Mouse (Mus musculus) G1E (cell line): Measurements from ENCODE around the gene Rps15. TPM values are rescaled to one million over a fixed set of nuclear protein-coding genes. Genes with fewer than 3 reads are reported as not detected.

Experiments
- ATAC-seq: 2 replicates; pipeline ENCODE4 v1.8.0; 2016; ENCODE audit warnings: mild to moderate bottlenecking; ENCODE audit not compliant: insufficient number of reproducible peaks, poor library complexity, low FRiP score, severe bottlenecking; ENCODE audit errors: extremely low read depth
- DNase-seq: peaks from one replicate; pipeline ENCODE4 v3.0.0; 2012; ENCODE audit warnings: low spot score
- H3K27me3 ChIP-seq: 2 replicates; pipeline ENCODE4 v1.6.1; 2012; ENCODE audit warnings: mild to moderate bottlenecking, low read length, inconsistent platforms; ENCODE audit not compliant: insufficient read depth
- H3K36me3 ChIP-seq: replicated peaks from 2 replicates; pipeline ENCODE3; 2012; ENCODE audit warnings: mild to moderate bottlenecking, inconsistent platforms
- H3K4me1 ChIP-seq: 2 replicates; pipeline ENCODE4 v1.6.1; 2012; ENCODE audit warnings: low read depth, low read length, inconsistent platforms, mixed read lengths; ENCODE audit not compliant: insufficient read depth
- H3K4me3 ChIP-seq: 2 replicates; pipeline ENCODE4 v1.5.1; 2012; ENCODE audit warnings: low read depth, mild to moderate bottlenecking, inconsistent platforms, low read length, moderate library complexity, mixed read lengths
- H3K9me3 ChIP-seq: replicated peaks from 2 replicates; pipeline ENCODE4 v1.6.1; 2012; ENCODE audit warnings: inconsistent platforms
- CTCF ChIP-seq: IDR thresholded peaks from 2 replicates; pipeline ENCODE4 v1.5.1; 2012; ENCODE audit warnings: low read depth, low read length, inconsistent platforms, mixed read lengths
- GATA1 ChIP-seq: IDR thresholded peaks from 2 replicates; pipeline ENCODE4 v1.6.1; 2012; ENCODE audit warnings: borderline replicate concordance, low read length, inconsistent platforms, mixed read lengths
- GATA2 ChIP-seq: IDR thresholded peaks from 2 replicates; pipeline ENCODE4 v1.6.1; 2012; ENCODE audit warnings: low read depth, low read length, inconsistent platforms, borderline replicate concordance
- POLR2AphosphoS5 ChIP-seq: IDR thresholded peaks from 2 replicates; pipeline ENCODE4 v1.6.1; 2012; ENCODE audit warnings: low read depth, low read length, inconsistent platforms; ENCODE audit not compliant: insufficient replicate concordance
- TAL1 ChIP-seq: conservative IDR thresholded peaks from 2 replicates; pipeline ENCODE4 v1.6.1; 2012; ENCODE audit warnings: low read depth, low read length, inconsistent platforms, mixed read lengths
- polyA plus RNA-seq: library from polyadenylated mRNA; stranded (reverse); fragments of >175 nt; gene quantifications from 2 replicates; pipeline ENCODE4 v1.2.3, GENCODE M21; 2012
- total RNA-seq, 2 experiments: library from RNA; stranded (forward) in 1 of 2; stranded (reverse) in 1 of 2; fragments of 200-1000 nt in 1 of 2; fragments of >200 nt in 1 of 2; fragmentation: Nextera tagmentation in 1 of 2; gene quantifications; 2 replicates each; pipeline ENCODE4 v1.2.3; 2014 to 2017

The Rps15 gene
- total and polyA plus RNA-seq, 3 experiments, result 3,110 to 11,583 (median 3,548) TPM

DNA sequence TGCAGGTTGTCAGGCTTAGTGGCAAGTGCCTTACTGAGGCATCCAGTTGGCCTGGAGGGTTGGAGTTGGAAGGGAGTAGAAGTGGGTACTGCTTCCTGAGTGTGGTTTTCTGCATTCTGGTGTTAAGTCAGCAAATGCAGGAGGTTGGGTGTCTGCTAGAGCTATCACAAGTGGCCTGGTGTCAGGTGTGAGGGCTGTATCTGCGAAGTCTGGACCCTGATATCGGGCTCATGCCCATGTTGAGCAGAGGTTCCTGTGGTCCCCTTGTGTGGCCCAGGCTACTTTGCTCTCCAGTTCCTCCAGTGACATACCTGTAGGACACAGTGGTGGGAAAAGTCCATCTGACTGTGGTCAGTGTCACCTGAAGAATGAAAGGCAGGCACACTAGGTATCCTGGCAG, 22.2 kb upstream of the Rps15 start:
- no peaks in the 10 kb centered on the region for H3K27me3 ChIP-seq
- H3K4me1 ChIP-seq, result peaks cover 80% of the 10 kb centered on the region
- H3K36me3 ChIP-seq, result peaks cover 79% of the 10 kb centered on the region
- DNase-seq, result no peak
- no peaks in the 10 kb centered on the region for H3K9me3 ChIP-seq
- TF ChIP-seq CTCF (no peak), TAL1 (no peak), POLR2AphosphoS5 (no peak), GATA2 (no peak), GATA1 (no peak)
- ATAC-seq, result no peak
- H3K4me3 ChIP-seq, result peak overlapping the region; percentile 63; the same call in 1 of the 2 replicates

DNA sequence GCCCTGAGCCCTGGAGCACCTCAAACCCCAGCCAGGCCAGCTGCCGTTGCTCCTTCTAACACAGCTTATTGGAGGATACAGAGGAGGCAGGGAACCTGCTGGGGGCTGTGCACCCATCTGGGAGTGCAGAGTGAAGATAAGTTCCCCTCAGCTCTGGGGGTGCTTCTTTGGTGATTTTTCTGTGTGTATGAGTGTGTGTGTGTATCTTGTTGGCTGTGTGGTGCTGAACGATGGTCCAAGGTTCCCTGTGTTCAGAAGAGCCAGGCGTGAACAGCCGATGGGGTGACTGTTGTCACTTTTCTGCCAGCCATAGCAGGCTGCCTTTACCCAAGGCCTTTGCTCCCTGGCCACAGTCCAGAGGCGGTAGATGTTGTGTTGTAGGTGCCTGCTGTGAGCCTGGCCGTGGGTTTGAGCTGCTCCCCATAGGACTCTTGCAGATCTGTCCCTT, 21.5 kb upstream of the Rps15 start:
- no peaks in the 10 kb centered on the region for H3K9me3 ChIP-seq
- H3K4me1 ChIP-seq, result peaks cover 83% of the 10 kb centered on the region
- H3K4me3 ChIP-seq, result peak overlapping the region; percentile 63; the same call in 1 of the 2 replicates
- H3K36me3 ChIP-seq, result peaks cover 85% of the 10 kb centered on the region
- no peaks in the 10 kb centered on the region for H3K27me3 ChIP-seq
- DNase-seq (peak; percentile 68), ATAC-seq (peak; percentile 50)
- no peak for TF ChIP-seq POLR2AphosphoS5
- no peak for TF ChIP-seq GATA1
- TF ChIP-seq TAL1, result peak; percentile 49

DNA sequence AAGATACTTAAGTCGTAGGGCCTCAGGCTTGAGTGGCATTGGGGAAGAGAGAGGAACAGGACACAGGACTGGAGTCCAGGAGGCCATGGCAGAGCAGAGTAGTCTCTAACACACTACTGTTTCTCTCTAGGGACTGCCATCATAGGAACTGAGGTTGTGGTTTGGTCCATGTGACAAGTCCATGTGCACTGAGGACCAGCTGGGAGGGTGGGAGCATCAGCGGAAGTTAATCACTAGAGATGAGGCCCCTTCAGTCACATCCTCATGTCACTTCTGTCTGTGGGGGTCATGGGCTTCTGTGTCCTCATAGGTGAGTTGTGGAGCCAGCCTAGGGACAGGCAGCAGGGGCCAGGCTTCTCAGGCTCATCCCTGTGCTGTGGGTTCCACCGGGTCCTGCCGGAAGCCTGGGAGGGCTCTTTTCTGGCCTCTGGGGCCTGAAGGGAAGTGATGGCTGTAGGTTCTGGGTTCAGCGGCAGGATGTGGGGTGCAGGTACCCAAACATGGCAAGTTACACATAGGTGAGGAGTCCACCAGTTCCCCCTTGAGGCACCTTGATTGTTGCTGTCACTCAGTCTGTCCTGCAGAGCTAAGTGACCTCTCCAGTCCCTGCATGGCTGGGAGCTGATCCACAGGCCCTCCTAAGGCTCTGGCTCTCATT, 20.9 kb upstream of the Rps15 start:
- Histone ChIP-seq H3K4me1 (peaks cover 83% of the 10 kb centered on the region), H3K9me3 (no peaks in the 10 kb centered on the region), H3K36me3 (peaks cover 89% of the 10 kb centered on the region), H3K27me3 (no peaks in the 10 kb centered on the region), H3K4me3 (peak overlapping the region; percentile 63; the same call in 1 of the 2 replicates)
- TF ChIP-seq POLR2AphosphoS5 (no peak), TAL1 (no peak)
- no peak for DNase-seq
- no peak; the same call in 1 of the 2 replicates for ATAC-seq

DNA sequence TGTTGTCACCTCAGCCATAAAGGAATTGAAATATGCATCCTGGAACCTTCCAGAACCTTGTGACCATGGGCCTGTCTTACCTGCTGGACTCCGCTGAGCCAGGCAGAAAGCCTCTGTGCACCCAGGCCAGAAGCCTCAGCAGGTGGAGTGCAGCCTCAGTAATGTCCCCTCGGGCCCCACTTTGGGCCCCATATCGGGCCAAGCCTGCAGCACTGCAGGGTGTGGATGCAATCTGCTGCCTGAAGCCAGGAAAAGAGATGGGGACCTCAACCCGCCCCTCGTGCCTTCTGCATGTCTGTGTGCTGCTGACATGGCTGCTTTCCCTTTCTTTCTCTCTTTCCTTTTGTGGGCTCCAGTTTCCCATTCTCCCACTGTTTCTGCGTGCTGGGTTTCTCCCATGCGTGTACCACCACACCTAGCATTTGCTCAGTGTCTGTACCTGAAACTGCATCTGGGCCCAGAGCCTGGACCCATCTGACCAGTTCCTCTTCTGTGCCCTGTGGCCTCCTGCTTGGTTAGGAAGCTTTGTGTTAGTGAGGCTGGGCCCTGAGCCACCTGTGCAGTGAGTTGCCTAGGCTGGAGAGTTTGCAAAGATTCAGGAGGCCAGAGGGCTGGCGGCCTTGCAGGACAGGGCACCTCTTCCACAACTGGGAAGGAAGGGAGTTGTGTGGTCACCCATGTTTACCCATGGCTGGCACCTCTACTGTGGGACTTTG, 20.2 kb upstream of the Rps15 start:
- Histone ChIP-seq H3K4me3 (peak overlapping the region; percentile 63; the same call in 1 of the 2 replicates), H3K4me1 (peaks cover 79% of the 10 kb centered on the region), H3K27me3 (no peaks in the 10 kb centered on the region), H3K36me3 (peaks cover 90% of the 10 kb centered on the region), H3K9me3 (no peaks in the 10 kb centered on the region)
- TF ChIP-seq CTCF, result no peak
- no peak for TF ChIP-seq GATA2
- no peak for TF ChIP-seq POLR2AphosphoS5
- no peak for TF ChIP-seq GATA1
- no peak for TF ChIP-seq TAL1
- ATAC-seq, result no peak
- DNase-seq, result no peak

DNA sequence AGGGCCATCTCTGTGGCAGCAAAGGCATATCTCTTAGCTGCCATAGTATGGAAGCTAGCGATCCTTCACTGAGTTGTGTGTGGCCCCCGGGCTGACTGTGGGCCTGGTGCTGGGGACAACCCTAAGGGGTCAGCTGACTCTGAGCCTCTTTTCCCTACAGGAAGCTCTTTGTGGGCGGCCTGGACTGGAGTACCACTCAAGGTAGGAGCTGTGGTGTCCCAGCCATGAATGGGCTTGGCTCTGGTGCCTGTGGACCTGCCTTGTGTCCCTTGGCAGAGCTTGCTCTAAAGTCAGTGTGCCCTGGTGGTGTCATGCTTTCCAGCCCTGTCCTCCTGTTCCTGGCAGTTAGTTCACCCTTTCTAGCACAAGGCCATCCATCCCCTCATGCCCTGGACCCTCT, 18.4 kb upstream of the Rps15 start:
- Histone ChIP-seq H3K36me3 (peaks cover 92% of the 10 kb centered on the region), H3K9me3 (no peaks in the 10 kb centered on the region), H3K27me3 (no peaks in the 10 kb centered on the region), H3K4me3 (no peak overlapping the region; the same call in 1 of the 2 replicates), H3K4me1 (peaks cover 75% of the 10 kb centered on the region)
- ATAC-seq (no peak), DNase-seq (no peak)
- no peak for TF ChIP-seq POLR2AphosphoS5
- no peak for TF ChIP-seq CTCF
- no peak for TF ChIP-seq TAL1
- no peak for TF ChIP-seq GATA1
- no peak for TF ChIP-seq GATA2

DNA sequence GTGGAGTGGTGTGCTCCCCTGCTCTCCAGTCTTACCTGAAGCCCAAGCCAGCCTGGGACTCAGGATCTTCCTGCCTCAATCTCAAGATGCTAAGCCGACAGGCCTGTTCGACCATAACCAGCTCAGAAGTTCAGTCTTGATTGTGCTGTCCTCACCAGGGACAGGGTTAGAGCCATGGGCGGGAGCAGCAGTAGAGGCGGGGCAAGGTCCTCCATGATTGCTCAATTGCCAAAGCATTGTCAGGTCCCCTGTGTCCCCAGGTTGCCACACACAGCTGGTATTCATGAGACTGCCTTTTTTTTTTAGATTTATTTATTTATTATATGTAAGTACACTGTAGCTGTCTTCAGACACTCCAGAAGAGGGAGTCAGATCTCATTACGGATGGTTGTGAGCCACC, 16.0 kb upstream of the Rps15 start:
- H3K4me1 ChIP-seq, result peaks cover 67% of the 10 kb centered on the region
- TF ChIP-seq CTCF (no peak), GATA1 (no peak), POLR2AphosphoS5 (no peak), GATA2 (no peak), TAL1 (no peak)
- DNase-seq, result no peak
- peaks cover 93% of the 10 kb centered on the region for H3K36me3 ChIP-seq
- no peaks in the 10 kb centered on the region for H3K27me3 ChIP-seq
- H3K9me3 ChIP-seq, result no peaks in the 10 kb centered on the region
- no peak for ATAC-seq
- H3K4me3 ChIP-seq, result no peak overlapping the region
